Mouse (Mus musculus) activated CD4-positive, CD25-positive, alpha-beta regulatory T cell, adult 4 months (primary cell): Measurements from ENCODE around the gene Tra2a. TPM values are rescaled to one million over a fixed set of nuclear protein-coding genes. Genes with fewer than 3 reads are reported as not detected.
A peak's percentile ranks its signal among the peaks of the same experiment; 100 is the strongest.

Source experiments
- ATAC-seq: one replicate; pipeline ENCODE4 v1.8.0; 2017
- polyA plus RNA-seq, 2 experiments: library from polyadenylated mRNA; unstranded; fragments of 100-300 nt; shearing (Covaris generic); gene quantifications; one replicate each; pipeline ENCODE4 v1.2.1; 2017

Tra2a gene
- polyA plus RNA-seq, 2 experiments from 2014 or later = 29.2 to 30.3 TPM

GRCm38 (mm10) chr6:49209881-49210854 is 53.7 kb downstream of the Tra2a start:
- no peak for ATAC-seq

GRCm38 (mm10) chr6:49208935-49209334 is 54.9 kb downstream of the Tra2a start:
- ATAC-seq = no peak

- ATAC-seq = peak; percentile 73
Measured at GRCm38 (mm10) chr6:49208297-49208930, 55.4 kb downstream of the Tra2a start.

- no peak for ATAC-seq
Measured at GRCm38 (mm10) chr6:49206416-49206815, 57.4 kb downstream of the Tra2a start.

- ATAC-seq = no peak
Measured at GRCm38 (mm10) chr6:49195188-49195587, 68.6 kb downstream of the Tra2a start.

GRCm38 (mm10) chr6:49194536-49194935 is 69.3 kb downstream of the Tra2a start:
- no peak for ATAC-seq

Other genes starting within 250 kb of the Tra2a start
- gene Gpnmb, start 227.5 kb downstream of the Tra2a start, polyA plus RNA-seq = 1 to 10 TPM; 1.6 to 1.9 TPM
- gene Malsu1, start 190.2 kb downstream of the Tra2a start, polyA plus RNA-seq = 10 to 100 TPM; 21.0 to 49.0 TPM
- 1 to 10 TPM; 2.5 to 4.6 TPM for gene Igf2bp3, start 49.1 kb downstream of the Tra2a start, polyA plus RNA-seq
- gene Ccdc126, start 55.2 kb upstream of the Tra2a start, polyA plus RNA-seq = 10 to 100 TPM; 11.1 to 14.8 TPM
- gene Fam221a, start 103.7 kb upstream of the Tra2a start, polyA plus RNA-seq = 1 to 10 TPM; 3.9 to 4.9 TPM
- not detected for gene Stk31, start 131.6 kb upstream of the Tra2a start, polyA plus RNA-seq